Mouse (Mus musculus) intestine, embryonic 16.5 days (tissue): ENCODE results near the gene Gstp3. TPM values are rescaled to one million over a fixed set of nuclear protein-coding genes. Genes with fewer than 3 reads are reported as not detected.

ENCODE experiments used
- ATAC-seq: fragments of 200-750 bp; cut with Nextera tagmentation; 2 replicates; pipeline ENCODE4 v1.8.0; 2017; ENCODE audit warnings: moderate TSS enrichment, moderate library complexity
- H3K27ac ChIP-seq: fragments of 300-500 bp; sonication (generic); 2 replicates; pipeline ENCODE4 v1.5.1; 2014; ENCODE audit warnings: mild to moderate bottlenecking, low read length
- H3K27me3 ChIP-seq: fragments of 300-500 bp; sonication (generic); replicated peaks from 2 replicates; pipeline ENCODE4 v1.6.1; 2014; ENCODE audit warnings: low read length, control low read depth, mixed read lengths; ENCODE audit not compliant: control insufficient read depth, insufficient read depth
- H3K36me3 ChIP-seq: fragments of 300-500 bp; sonication (generic); 2 replicates; pipeline ENCODE4 v1.6.1; 2014; ENCODE audit warnings: low read length, control low read depth; ENCODE audit not compliant: control insufficient read depth, insufficient read depth
- H3K4me1 ChIP-seq: fragments of 300-500 bp; sonication (generic); 2 replicates; pipeline ENCODE4 v1.6.1; 2014; ENCODE audit warnings: low read length, control low read depth, mixed read lengths; ENCODE audit not compliant: control insufficient read depth, insufficient read depth
- H3K4me2 ChIP-seq: fragments of 300-500 bp; sonication (generic); 2 replicates; pipeline ENCODE4 v1.6.1; 2014; ENCODE audit warnings: low read depth, low read length, control low read depth
- H3K4me3 ChIP-seq: fragments of 300-500 bp; sonication (generic); 2 replicates; pipeline ENCODE4 v1.5.1; 2014; ENCODE audit warnings: mild to moderate bottlenecking, low read length
- H3K9ac ChIP-seq: fragments of 300-500 bp; sonication (generic); 2 replicates; pipeline ENCODE4 v1.6.1; 2014; ENCODE audit warnings: low read depth, low read length
- H3K9me3 ChIP-seq: fragments of 300-500 bp; sonication (generic); 2 replicates; pipeline ENCODE4 v1.6.1; 2016; ENCODE audit warnings: low read length, control low read depth; ENCODE audit not compliant: control insufficient read depth
- WGBS: fragments of 180-500 bp; shearing (Covaris S2); extraction: QIAGEN DNeasy Blood & Tissue Kit; methylation state at CpG from one replicate; pipeline ENCODE4 v1.1.7; 2014; 5-methylcytosine and 5-hydroxymethylcytosine counted together
- polyA plus RNA-seq: library from polyadenylated mRNA; unstranded; fragments of >200 nt; fragmentation: Nextera tagmentation; extraction: Ambion mirVana; gene quantifications from 2 replicates; pipeline ENCODE4 v1.2.1, GENCODE M21; 2015

Gene Gstp3
- polyA plus RNA-seq, 1 experiment from 2014 or later, result 15.1 TPM

DNA sequence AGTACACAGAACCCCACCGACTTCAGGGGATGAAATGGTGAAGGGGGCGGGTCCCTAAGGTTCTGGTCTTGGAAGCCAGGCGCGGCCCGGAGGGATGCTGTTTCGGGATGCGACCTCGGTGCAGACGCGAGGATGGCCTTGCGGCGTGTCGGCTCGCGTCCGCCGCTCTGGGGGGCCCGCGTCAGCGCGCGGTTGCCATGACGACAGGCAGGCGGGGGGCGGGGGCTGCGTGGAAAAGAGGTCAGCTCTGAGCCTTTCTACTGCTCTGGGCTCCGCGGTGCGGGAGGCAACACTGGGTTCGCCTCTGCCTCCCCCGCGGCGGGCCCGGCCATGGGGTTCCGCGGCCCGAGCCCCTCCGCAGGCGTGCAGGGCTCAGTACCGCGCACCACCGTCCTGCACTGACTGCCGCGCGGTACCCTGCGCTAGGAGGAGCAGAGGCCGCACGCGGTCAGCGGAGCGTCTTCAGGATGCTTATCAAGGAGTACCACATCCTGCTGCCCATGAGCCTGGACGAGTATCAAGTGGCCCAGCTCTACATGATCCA lies 41.4 kb upstream of the Gstp3 start:
- no peaks in the 10 kb centered on the region for H3K9me3 ChIP-seq
- peak overlapping the region; percentile 71 for H3K9ac ChIP-seq
- H3K4me2 ChIP-seq, result peak overlapping the region; percentile 82
- H3K27me3 ChIP-seq, result 0 out of 2 replicates have a peak, but pooled peaks cover 4% of the 10 kb centered on the region
- H3K36me3 ChIP-seq, result no peaks in the 10 kb centered on the region
- no peak for ATAC-seq
- no peak overlapping the region for H3K27ac ChIP-seq
- H3K4me1 ChIP-seq, result peaks cover 35% of the 10 kb centered on the region
- peak overlapping the region; percentile 53 for H3K4me3 ChIP-seq
- WGBS, result 2% methylated on average over 52 of the region's 52 CpGs

DNA sequence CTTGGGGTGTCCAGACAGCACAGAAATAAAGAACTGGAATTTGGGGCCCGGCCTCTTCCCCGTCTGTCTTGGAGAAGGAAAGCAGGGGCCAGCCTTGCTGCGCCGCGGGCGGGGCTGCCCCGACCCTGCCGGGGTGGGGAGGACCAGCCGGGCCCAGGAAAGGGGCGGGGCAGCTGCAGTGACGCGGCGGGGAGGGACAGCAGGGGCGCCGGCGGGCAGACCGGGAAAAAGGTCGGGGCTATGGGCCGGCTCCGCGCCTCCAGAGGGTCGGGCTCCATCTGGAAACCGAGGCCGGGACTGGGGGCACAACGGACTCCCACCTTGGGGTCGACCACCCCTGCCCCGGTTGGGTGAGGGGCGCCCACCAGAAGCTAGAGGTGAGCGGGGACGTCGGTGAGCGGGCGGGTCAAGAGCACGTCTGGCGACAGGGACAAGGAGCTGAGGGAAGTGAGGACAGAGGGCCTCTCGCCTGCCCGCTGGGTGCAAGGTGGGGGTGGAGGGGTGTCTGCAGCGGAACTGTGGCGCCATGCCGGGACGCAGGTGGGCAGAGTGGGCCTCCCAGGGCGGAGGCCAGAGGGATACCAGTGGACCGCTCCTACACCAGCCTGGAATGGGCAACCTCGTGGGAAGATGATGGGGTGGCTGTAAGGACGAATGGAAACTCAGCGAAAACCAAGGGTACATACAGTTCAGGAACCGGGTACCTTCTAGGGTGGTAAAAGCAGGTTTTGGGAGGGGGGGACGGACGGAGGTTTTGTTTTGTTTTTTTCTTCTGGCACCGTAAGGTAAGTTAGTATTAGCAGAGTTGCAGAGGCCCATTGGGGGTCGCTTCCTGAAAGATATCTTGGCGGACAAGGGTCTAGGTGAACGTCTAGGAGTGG lies 40.7 kb upstream of the Gstp3 start, which contains the start of gene Pitpnm1:
Gene Pitpnm1, plus strand, starts transcription at position 162 of the 881 bp plus-strand sequence.
- ATAC-seq, result peak; percentile 19
- H3K4me3 ChIP-seq, result peak within 1 kb of the TSS; percentile 53
- peak within 1 kb of the TSS; percentile 71 for H3K9ac ChIP-seq
- H3K4me1 ChIP-seq, result peaks cover 35% of the 10 kb centered on the region
- H3K4me2 ChIP-seq, result peak within 1 kb of the TSS; percentile 82
- H3K9me3 ChIP-seq, result no peaks in the 10 kb centered on the region
- H3K27ac ChIP-seq, result peak within 1 kb of the TSS; percentile 69
- 0 out of 2 replicates have a peak, but pooled peaks cover 4% of the 10 kb centered on the region for H3K27me3 ChIP-seq
- no peaks in the 10 kb centered on the region for H3K36me3 ChIP-seq
- 2% methylated on average over 53 of the region's 53 CpGs for WGBS

DNA sequence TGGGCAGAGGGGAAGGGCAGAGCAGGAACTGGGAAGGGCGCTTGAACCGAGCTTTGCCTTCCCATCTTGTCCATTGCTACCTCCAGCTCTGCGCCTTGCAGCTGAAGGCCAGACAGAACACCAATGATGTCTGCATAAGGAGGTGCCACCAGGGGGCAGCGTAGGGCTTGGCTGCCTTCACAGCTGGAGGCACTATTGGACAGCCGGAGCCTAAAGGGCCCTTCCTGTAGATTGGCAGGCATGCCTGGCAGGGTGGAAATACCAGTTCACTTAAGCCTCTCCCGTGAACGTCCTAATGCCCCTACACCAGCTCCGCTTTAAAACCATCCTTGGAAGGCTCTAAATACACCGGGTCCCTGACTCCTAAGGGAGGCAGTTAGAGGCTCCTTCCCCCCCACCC lies 39.7 kb upstream of the Gstp3 start:
- ATAC-seq, result peak; percentile 17
- H3K9me3 ChIP-seq, result no peaks in the 10 kb centered on the region
- H3K4me2 ChIP-seq, result peak overlapping the region; percentile 82
- peak overlapping the region; percentile 53 for H3K4me3 ChIP-seq
- WGBS, result 11% methylated on average over 9 of the region's 9 CpGs
- H3K36me3 ChIP-seq, result no peaks in the 10 kb centered on the region
- H3K27me3 ChIP-seq, result 0 out of 2 replicates have a peak, but pooled peaks cover 4% of the 10 kb centered on the region
- peak overlapping the region; percentile 69 for H3K27ac ChIP-seq
- H3K4me1 ChIP-seq, result peaks cover 35% of the 10 kb centered on the region
- peak overlapping the region; percentile 71; the same call in 1 of the 2 replicates for H3K9ac ChIP-seq

- Histone ChIP-seq H3K4me2 (peak overlapping the region; percentile 73; the same call in 1 of the 2 replicates), H3K27me3 (0 out of 2 replicates have a peak, but pooled peaks cover 4% of the 10 kb centered on the region), H3K4me1 (peaks cover 35% of the 10 kb centered on the region), H3K36me3 (no peaks in the 10 kb centered on the region), H3K9me3 (no peaks in the 10 kb centered on the region), H3K27ac (no peak overlapping the region), H3K4me3 (no peak overlapping the region), H3K9ac (no peak overlapping the region)
- ATAC-seq, result no peak
- 93% methylated on average over 13 of the region's 13 CpGs for WGBS
Observed at GRCm38 (mm10) chr19:4098426-4098825, 39.1 kb upstream of the Gstp3 start.

DNA sequence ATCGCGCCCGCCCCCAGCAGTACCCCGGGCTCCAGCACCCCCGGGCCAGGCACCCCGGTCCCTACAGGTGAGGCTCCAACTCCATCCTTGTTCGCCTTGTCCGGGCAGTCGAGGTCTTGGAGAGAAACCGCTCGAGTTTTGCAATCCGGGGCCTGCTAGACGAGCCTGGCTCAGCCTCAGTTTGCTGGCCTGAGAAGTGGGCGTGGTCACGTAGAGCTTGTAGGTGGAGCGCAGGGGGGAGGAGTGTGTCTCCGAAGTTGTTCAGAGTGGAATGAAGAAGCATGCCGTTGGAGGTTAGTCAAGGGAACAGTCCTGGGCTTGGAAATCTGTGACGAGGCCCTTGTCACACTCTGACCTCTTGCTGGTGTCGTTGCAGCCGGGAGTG lies 38.1 kb upstream of the Gstp3 start:
- Histone ChIP-seq H3K27me3 (0 out of 2 replicates have a peak, but pooled peaks cover 4% of the 10 kb centered on the region), H3K4me3 (peak overlapping the region; percentile 70), H3K27ac (peak overlapping the region; percentile 90), H3K9ac (peak overlapping the region; percentile 76), H3K36me3 (no peaks in the 10 kb centered on the region), H3K4me1 (peaks cover 36% of the 10 kb centered on the region), H3K9me3 (no peaks in the 10 kb centered on the region), H3K4me2 (peak overlapping the region; percentile 73)
- ATAC-seq, result peak; percentile 72
- WGBS, result under 1% methylated on average over 21 of the region's 21 CpGs

DNA sequence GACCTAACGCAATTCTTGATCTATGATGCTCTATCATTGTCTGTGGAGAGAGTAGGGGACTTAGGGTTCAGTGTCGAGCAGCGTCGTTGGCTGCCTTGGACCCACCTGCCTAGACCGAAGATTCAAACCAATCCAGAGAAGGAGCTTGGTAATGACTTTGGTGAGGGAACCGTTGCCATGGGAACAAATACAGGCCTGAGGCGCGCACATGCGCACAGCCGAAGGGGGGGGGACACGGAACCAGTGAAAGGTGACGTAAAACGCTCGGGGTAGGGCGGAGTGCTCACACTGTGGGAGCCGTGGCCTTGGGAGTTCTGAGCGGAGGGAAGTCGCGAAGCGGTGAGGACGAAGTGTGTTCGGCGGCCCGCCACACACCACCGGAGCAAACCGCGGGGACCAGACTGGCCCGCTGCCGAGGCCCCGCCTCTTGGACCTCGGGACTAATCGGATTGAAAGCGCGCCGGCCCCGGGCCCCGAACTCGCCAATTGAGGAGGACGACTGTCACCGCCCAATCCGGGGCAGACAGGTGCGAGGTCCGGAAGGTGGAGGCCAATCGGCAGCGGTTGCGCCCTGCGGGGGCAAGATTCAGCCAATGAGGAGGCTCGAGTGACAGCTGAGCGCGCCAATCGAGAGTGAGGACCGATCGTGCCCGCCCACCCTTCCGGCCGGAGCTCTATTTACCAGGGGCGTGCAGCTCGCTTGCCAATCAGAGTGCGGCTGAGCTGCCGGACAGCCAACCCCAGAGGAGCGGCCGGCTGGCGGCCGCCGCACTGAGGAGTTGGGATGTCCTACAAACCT lies 37.5 kb upstream of the Gstp3 start, which contains the start of gene Cdk2ap2:
Gene Cdk2ap2, plus strand, starts transcription at position 541 of the 799 bp plus-strand sequence.
- ATAC-seq, result peak; percentile 94
- H3K4me2 ChIP-seq, result peak within 1 kb of the TSS; percentile 73
- peak within 1 kb of the TSS; percentile 76 for H3K9ac ChIP-seq
- WGBS, result under 1% methylated on average over 64 of the region's 65 CpGs
- peak within 1 kb of the TSS; percentile 91 for H3K27ac ChIP-seq
- H3K4me3 ChIP-seq, result peak within 1 kb of the TSS; percentile 70
- peaks cover 38% of the 10 kb centered on the region for H3K4me1 ChIP-seq
- H3K9me3 ChIP-seq, result no peaks in the 10 kb centered on the region
- no peaks in the 10 kb centered on the region for H3K36me3 ChIP-seq
- 0 out of 2 replicates have a peak, but pooled peaks cover 4% of the 10 kb centered on the region for H3K27me3 ChIP-seq

DNA sequence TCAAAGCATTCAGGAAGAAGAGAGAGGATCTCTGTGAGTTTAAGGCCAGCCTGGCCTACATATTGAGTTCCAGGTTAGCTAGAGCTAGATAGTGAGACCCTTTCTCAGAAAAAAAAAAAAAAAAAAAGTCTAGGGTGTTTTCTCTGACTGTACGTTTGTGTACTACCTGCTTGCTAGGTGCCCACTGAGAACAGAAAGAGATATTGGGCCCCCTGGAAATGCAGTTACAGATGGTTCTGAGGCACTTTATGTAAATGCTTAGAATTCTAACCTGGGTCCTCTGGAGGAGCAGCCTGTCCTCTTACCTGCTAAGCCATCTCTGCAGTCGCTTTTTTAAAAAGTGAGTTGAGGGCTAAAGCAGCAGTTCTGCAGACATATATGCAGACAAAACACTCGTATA lies 36.4 kb upstream of the Gstp3 start:
- Histone ChIP-seq H3K4me1 (peaks cover 35% of the 10 kb centered on the region), H3K4me2 (no peak overlapping the region), H3K4me3 (no peak overlapping the region), H3K27ac (no peak overlapping the region), H3K36me3 (no peaks in the 10 kb centered on the region), H3K27me3 (0 out of 2 replicates have a peak, but pooled peaks cover under 1% of the 10 kb centered on the region), H3K9me3 (no peaks in the 10 kb centered on the region), H3K9ac (no peak overlapping the region)
- ATAC-seq, result no peak
- 65% methylated on average over 3 of the region's 3 CpGs for WGBS

- no peak for ATAC-seq
- H3K36me3 ChIP-seq, result no peaks in the 10 kb centered on the region
- no peak overlapping the region for H3K4me2 ChIP-seq
- H3K9ac ChIP-seq, result no peak overlapping the region
- H3K27me3 ChIP-seq, result no peaks in the 10 kb centered on the region
- WGBS, result 77% methylated on average over 5 of the region's 5 CpGs
- no peaks in the 10 kb centered on the region for H3K9me3 ChIP-seq
- no peak overlapping the region for H3K4me3 ChIP-seq
- H3K27ac ChIP-seq, result no peak overlapping the region
- peaks cover 27% of the 10 kb centered on the region for H3K4me1 ChIP-seq
Observed at GRCm38 (mm10) chr19:4094774-4095303, 35.5 kb upstream of the Gstp3 start.
